Mouse (Mus musculus): ENCODE measurements at regions not wholly inside any gene's neighbourhood (a gene's known extent, or its start where the extent isn't known, plus 50 kb on each side); places are given as distances from the start of the nearest gene placed in this dataset.
A peak's percentile ranks its signal among the peaks of the same experiment; 100 is the strongest.

GRCm38 (mm10) chr10:83963779-83964643 is 241.3 kb downstream of the 1500009L16Rik start:
- no peak for DNase-seq

DNA sequence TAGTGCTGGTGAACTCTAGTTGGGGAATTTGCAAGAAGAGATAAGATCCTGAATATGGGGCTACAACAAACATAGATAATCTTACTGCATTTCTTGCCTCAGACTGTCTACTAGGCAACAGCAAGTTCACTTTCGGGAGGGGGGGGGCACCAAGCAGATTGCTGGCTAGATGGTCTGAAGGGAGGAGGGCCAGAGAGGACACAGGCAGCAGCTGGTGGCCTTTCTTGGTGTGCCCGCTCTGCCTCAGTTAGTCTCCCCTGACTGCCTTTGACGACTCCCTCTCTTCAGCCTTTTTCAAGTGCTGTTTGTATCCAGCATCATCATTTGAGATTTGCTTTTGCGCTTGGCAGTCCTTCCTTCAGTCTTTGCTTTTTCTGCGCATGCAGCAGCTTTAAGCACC is 242.2 kb downstream of the 1500009L16Rik start:
- no peak for DNase-seq

DNA sequence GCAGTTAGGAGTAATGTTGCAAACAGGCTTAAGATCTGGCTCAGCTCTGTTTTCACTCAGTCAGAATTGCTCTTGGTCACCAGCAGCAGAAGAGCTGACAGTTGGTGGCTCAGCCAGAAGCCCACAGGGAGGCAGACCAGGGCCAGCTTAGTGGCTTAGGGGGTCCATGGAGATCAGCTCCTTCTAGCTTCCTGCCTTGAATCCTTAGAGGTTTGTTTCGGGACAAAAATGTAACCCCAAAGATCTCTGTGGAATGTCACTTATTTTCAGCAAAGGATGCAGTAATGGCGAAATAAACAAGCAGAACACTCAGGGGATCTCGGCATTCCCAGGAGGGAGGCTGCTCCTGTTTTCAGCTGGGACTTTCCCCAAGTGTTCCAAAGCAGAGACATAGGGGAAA is 247.8 kb downstream of the 1500009L16Rik start:
- DNase-seq: peak in 1 of 2 experiments; percentile 11

GRCm38 (mm10) chr10:83974548-83974947 is 251.9 kb downstream of the 1500009L16Rik start:
- no peak for DNase-seq

DNA sequence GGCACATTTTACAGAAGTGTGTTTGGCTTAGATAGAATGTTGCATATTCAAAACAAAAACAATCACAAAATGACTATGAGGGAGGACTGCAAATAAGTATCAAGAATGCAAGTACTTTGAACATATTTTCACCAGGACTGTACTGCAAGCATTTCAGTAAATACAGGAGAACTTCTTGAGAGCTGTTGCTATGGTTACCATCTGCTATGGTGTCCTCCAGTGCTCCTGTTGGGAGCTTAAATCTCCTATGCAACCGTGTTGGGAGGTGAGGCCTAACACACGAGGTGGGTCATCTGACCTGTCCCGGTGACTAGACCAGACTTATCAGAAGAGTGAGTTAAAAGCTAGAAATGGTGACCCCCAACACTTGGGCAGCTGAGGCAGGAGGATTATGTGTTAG is 253.9 kb downstream of the 1500009L16Rik start:
- no peak for DNase-seq

- DNase-seq: no peak
These were observed 257.3 kb downstream of the 1500009L16Rik start for GRCm38 (mm10) chr10:83979930-83980329.

GRCm38 (mm10) chr10:83984697-83985415 is 262.2 kb downstream of the 1500009L16Rik start:
- peak; percentile 15 to 28 for DNase-seq

GRCm38 (mm10) chr10:83992577-83993305 is 270.1 kb downstream of the 1500009L16Rik start:
- no peak for DNase-seq

DNA sequence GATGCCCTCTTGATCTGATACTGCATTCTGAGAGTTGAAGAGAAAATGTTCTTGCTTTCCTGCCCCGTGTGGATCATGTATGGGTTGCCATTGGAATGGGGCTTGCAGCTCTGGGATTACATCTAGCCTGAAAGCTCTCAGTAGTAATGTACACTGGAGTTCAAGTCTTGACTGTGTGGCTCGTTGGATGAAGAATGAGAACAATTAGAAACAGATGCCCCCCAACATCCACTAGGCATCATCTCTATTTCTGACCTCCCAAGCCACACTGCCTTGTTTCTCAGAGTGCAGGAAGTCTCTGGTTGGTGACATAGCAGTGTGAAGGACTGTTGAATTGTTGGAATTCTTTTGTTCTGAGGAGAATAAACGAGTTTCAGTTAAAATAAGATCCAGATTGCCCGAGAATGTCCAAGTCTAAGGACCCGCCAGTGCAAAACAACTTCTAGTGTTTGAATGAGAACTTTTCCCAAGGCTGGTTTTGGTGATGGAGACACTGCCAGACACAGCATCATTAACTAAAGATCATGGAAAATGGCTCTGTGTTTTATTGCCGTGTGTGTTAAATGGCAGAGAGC is 272.4 kb downstream of the 1500009L16Rik start:
- DNase-seq: no peak

DNA sequence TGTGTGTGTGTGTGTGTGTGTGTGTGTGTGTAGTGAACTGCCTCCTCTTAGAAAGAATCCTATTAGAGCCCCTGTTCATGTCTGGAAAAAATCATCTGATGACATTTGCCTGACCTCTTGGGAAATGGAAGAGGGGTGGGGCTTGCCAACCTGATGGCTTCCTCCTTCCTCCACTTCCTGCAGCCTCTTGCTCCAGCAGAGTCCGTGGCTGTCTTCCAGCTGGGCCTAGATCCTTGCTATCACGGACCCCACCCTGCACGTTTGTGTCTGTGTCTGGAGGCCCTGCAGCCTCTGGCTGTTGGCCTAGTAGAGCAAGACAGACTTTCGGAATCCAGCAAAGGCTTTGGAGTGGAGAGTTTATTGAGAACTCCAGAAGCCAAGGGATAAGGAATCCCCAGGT is 273.2 kb downstream of the 1500009L16Rik start:
- peak in 1 of 2 experiments; percentile 13 for DNase-seq

DNA sequence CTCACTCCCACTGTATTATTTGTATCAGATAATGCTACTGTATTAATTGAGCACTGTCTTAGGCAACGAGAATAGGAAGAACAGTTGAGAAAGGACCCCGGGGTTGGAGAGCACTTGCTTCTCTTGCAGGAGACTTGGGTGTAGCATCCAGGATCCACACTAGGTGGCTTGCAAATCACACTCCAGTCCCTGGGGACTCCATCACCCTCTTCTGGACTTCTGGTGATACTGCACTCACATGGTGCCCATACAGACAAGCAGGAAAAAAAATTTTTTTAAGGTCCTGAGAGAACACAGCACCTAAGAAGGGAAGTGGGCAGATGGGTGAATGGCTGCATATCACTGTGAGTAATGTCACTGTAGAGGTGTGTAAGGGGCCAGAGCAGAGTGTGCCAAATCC is 273.8 kb downstream of the 1500009L16Rik start:
- no peak for DNase-seq

- DNase-seq: no peak
These were observed 278.0 kb downstream of the 1500009L16Rik start for GRCm38 (mm10) chr10:84000436-84001208.

DNA sequence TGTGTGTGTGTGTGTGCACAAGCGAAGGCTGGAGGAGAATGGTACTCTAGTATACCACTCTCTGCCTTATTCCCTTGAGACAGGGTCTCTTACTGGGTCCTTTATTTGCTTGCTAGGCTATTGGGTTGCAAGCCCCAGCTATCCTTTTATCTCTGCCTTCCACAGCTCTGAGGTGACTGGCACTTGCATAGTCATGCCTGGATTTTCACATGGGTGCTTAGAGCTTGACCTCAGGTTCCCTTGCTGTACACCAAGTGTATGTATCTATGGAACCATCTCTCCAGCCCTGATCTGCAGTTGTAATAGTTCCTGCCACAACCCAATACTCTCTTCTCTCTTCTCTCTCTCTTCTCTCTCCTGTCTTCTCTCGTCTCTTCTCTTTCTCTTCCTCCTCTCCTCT is 280.1 kb downstream of the 1500009L16Rik start:
- DNase-seq: no peak

DNA sequence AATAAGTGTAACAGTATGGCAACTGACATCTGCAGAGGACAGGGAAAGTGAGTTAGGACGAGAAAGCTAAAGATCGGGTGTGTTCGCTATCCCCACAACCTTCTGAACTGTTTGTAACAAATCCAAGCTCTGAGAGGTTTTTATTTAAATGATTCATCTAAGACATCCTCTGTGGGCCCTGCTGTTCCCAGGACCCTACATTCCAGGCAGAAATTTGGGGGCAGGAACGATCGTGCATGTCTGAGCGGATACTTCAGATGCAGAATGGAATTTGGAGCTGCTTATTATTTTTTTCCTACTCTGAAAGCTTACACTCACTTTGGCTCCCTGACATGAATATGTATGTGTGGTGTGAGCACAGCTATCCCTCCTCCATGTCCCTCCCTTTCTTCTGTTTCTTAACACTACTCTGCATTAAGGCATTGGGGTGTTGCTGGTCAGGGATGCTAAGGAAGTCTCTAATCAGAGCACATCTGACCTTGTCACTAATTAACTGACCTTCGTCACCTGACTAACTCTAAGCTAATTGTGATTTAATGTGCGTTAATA is 281.0 kb downstream of the 1500009L16Rik start:
- no peak for DNase-seq

- no peak for DNase-seq
These were observed 286.3 kb downstream of the 1500009L16Rik start for GRCm38 (mm10) chr10:84008923-84009322.

- peak; percentile 69 to 86 for DNase-seq
These were observed 296.7 kb downstream of the 1500009L16Rik start for GRCm38 (mm10) chr10:84019381-84019780.

DNA sequence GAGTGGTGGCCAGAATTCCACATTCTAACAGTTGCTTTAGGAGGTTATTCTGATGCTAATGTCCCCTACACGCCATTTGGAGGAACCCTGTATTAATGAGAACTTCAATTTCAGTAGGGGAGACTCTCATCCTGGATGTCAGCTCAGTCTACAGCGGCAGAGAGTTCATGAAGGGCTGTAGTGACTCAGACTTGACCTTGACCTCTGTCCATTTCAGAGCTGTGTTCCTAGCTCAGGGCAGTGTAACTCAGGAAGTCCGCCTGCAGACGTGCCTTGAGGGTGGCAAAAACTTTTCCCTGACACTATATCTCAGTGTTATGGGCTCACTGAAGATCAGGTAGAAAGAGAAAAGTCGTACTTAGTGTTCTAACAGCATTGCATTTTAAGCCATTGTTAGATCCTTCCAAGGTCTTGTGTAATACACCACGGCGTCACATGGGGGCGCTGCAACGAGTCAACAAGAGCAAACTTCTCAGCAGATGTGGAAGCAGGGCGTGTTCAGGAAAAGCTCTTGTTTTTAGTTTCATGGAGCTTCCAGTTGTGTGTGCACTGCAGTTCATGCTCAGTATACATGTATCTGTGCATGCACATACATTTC is 297.5 kb downstream of the 1500009L16Rik start:
- DNase-seq: peak; percentile 36 to 64

- DNase-seq: no peak
These were observed 298.8 kb downstream of the 1500009L16Rik start for GRCm38 (mm10) chr10:84021167-84022120.

DNA sequence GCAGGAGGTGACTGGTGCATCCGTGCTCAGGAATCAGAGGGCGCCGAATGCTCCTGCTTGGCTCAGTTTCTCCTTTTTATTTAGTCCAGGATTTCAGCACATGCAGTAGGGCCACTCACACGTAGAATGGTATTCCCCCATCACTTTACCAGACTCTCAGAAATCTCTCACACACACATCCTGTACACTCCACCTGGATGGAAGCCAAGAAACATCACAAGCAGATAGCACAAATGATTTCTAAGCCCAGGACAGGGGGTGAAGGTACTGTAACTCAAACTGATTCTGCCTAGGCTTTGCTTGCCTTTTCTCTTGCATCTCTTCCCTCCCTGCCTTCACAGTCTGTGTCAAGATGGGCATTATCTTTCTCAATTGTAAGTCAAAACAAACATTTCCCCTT is 301.6 kb downstream of the 1500009L16Rik start:
- no peak for DNase-seq

- no peak for DNase-seq
These were observed 302.2 kb downstream of the 1500009L16Rik start for GRCm38 (mm10) chr10:84024901-84025300.
